Mouse (Mus musculus) lung, postnatal 36 days (tissue): ENCODE measurements around the gene Btf3.

Experiments used
- DNase-seq: peaks from one replicate; pipeline ENCODE4 v3.0.0; 2022; ENCODE audit warnings: mixed read lengths

The Btf3 gene

GRCm38 (mm10) chr13:98275646-98276045 is 41.2 kb downstream of the Btf3 start:
- no peak for DNase-seq

- DNase-seq, result no peak
These were observed 42.8 kb downstream of the Btf3 start for GRCm38 (mm10) chr13:98274023-98274422.

DNA sequence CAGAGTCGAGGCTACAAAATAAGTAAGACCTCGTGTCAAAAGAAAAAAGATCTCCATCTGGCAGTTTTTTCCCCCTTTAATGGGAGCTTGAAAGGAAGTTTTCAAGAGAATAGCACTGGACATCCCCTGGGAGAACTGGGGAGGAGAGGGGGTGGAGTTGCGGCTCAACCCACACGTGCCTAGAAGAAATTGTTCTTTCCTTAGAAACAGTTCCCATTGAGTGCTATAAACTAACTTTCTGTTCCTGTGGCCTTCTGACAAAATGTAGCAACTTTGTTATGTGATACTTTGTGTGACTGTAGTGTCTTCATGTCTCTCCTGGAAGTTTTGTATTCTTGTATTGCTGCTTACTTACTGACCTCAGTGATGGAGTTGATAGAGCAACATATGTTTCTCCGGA is 52.7 kb downstream of the Btf3 start:
- no peak for DNase-seq

GRCm38 (mm10) chr13:98263458-98263987 is 53.3 kb downstream of the Btf3 start:
- DNase-seq, result no peak

DNA sequence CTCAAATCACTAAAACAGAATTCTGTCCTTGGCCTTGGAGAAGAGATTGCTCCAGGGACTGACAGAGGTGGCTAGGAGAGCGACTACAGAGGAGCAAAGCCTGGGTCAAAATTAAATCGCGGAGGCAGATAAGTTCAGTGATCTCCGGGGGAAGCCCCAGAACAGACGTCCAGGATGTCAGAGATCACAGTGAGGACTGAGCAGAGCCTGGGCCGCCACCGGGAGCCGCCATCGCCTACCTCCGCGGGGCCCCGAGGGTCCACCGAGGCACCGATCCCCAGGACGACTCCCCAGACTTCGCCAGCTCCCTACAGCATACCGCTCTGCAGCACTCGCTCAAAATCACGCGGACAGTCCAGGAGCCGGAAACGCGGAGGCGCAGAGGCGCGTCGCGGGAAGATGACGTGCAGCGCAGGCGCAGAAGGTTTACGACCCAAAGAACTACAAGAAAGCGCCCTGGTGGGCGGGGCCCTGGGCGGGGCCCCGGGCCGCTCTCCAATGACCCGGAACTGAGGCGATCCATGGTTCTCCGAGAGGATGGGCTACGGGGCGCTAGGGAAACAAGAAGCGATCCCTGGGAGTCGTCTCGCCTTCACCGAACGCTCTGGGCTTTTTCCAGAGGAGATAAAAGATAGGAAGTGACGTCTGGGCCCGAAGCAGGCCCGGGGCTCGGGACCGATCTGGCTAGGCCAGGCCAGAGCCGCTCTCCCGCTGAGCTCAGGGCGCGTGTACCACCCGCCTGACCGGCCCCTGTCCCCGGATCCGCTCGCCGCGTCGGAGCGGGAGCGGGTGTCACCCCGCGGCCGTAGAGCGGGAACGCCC is 54.0 kb downstream of the Btf3 start, which contains the start of the genes Utp15 and Ankra2:
TSS of gene Utp15 (minus strand) at position 406 of the 822 bp plus-strand sequence.
TSS of gene Ankra2 (plus strand) at position 439 of the 822 bp plus-strand sequence.
- peak; percentile 99 for DNase-seq
